Mouse (Mus musculus) liver, embryonic 14.5 days (tissue): ENCODE results near the gene Myo1f. TPM values are rescaled to one million over a fixed set of nuclear protein-coding genes. Genes with fewer than 3 reads are reported as not detected.

Experiments used
- ATAC-seq: fragments of 200-750 bp; cut with Nextera tagmentation; 2 replicates; pipeline ENCODE4 v1.8.0; 2017; ENCODE audit warnings: moderate number of reproducible peaks, mild to moderate bottlenecking, moderate library complexity; ENCODE audit not compliant: insufficient read depth
- DNase-seq, 3 experiments: peaks; one replicate each; pipeline ENCODE4 v3.0.0-alpha.2; 2012 to 2013; ENCODE audit warnings: low read depth in 3 of 3, low spot score in 3 of 3
- H3K27ac ChIP-seq: fragments of 300-500 bp; sonication (generic); 2 replicates; pipeline ENCODE4 v1.5.1; 2014; ENCODE audit warnings: moderate library complexity, mild to moderate bottlenecking, control low read depth, inconsistent platforms
- H3K27me3 ChIP-seq: fragments of 300-500 bp; sonication (generic); 2 replicates; pipeline ENCODE4 v1.6.1; 2014; ENCODE audit warnings: mild to moderate bottlenecking, low read length, moderate library complexity; ENCODE audit not compliant: control insufficient read depth, insufficient read depth
- H3K36me3 ChIP-seq: fragments of 300-500 bp; sonication (generic); replicated peaks from 2 replicates; pipeline ENCODE4 v1.6.1; 2014; ENCODE audit warnings: low read depth; ENCODE audit not compliant: control insufficient read depth, insufficient read depth
- H3K4me1 ChIP-seq, 2 experiments: fragments of 200-500 bp in 1 of 2; fragments of 300-500 bp in 1 of 2; sonication (generic) in 1 of 2; replicated peaks; 2 replicates each; pipeline ENCODE4 v1.6.1; 2012 to 2014; ENCODE audit warnings: antibody characterized with exemption in 1 of 2, inconsistent platforms in 1 of 2, low read length in 1 of 2; ENCODE audit not compliant: control insufficient read depth in 2 of 2, insufficient read depth in 2 of 2
- H3K4me2 ChIP-seq: fragments of 300-500 bp; sonication (generic); 2 replicates; pipeline ENCODE4 v1.6.1; 2014; ENCODE audit warnings: low read depth, mild to moderate bottlenecking, control low read depth, moderate library complexity
- H3K4me3 ChIP-seq, 2 experiments: fragments of 200-500 bp in 1 of 2; fragments of 300-500 bp in 1 of 2; sonication (generic) in 1 of 2; 2 replicates each; pipeline ENCODE4 v1.5.1; 2012 to 2014; ENCODE audit warnings: low read depth in 2 of 2, low read length in 2 of 2, mild to moderate bottlenecking in 2 of 2, control low read depth in 1 of 2, inconsistent platforms in 1 of 2, moderate library complexity in 1 of 2; ENCODE audit not compliant: insufficient read depth in 1 of 2
- H3K9ac ChIP-seq: fragments of 300-500 bp; sonication (generic); replicated peaks from 2 replicates; pipeline ENCODE4 v1.6.1; 2014; ENCODE audit warnings: mild to moderate bottlenecking, control low read depth, moderate library complexity
- H3K9me3 ChIP-seq: fragments of 300-500 bp; sonication (generic); 2 replicates; pipeline ENCODE4 v1.6.1; 2016; ENCODE audit warnings: low read length, mixed read lengths; ENCODE audit not compliant: control insufficient read depth
- CTCF ChIP-seq: IDR thresholded peaks from 2 replicates; pipeline ENCODE4 v1.5.1; 2016; ENCODE audit warnings: antibody characterized with exemption, low read depth, control low read depth
- EP300 ChIP-seq: IDR thresholded peaks from 2 replicates; pipeline ENCODE4 v1.6.1; 2016; ENCODE audit warnings: antibody characterized with exemption, low read depth
- WGBS: fragments of 180-500 bp; shearing (Covaris S2); extraction: QIAGEN DNeasy Blood & Tissue Kit; methylation state at CpG from one replicate; pipeline ENCODE4 v1.1.7; 2014; ENCODE audit not compliant: insufficient replicate concordance; 5-methylcytosine and 5-hydroxymethylcytosine counted together
- polyA plus RNA-seq, 2 experiments: library from polyadenylated mRNA; depleted of rRNA in 1 of 2; stranded (reverse) in 1 of 2; unstranded in 1 of 2; fragments of >200 nt; fragmentation: Nextera tagmentation in 1 of 2; extraction: Ambion mirVana in 1 of 2; gene quantifications; 2 replicates each; pipeline versions ENCODE4 v1.2.1 to v1.2.3; 2012 to 2014

The Myo1f gene
- 3.2 and 4.5 TPM in 2 replicates for polyA plus RNA-seq (2012; rRNA removed)
- 4.7 and 5.9 TPM in 2 replicates for polyA plus RNA-seq (2014; fragmentation: Nextera tagmentation; extraction: Ambion mirVana)

GRCm38 (mm10) chr17:33555223-33555855 is at the start of gene Myo1f:
TSS of gene Myo1f (plus strand) at chr17:33555707.
- Histone ChIP-seq H3K4me2 (peak within 1 kb of the TSS; percentile 13; the same call in 1 of the 2 replicates), H3K27ac (no peak within 1 kb of the TSS), H3K9ac (no peak within 1 kb of the TSS), H3K9me3 (no peaks in the 10 kb centered on the region), H3K27me3 (no peaks in the 10 kb centered on the region), H3K4me3 (peak within 1 kb of the TSS; percentile 8 to 41; a peak in 2 of 4 replicates), H3K36me3 (no peaks in the 10 kb centered on the region), H3K4me1 (no peaks in the 10 kb centered on the region)
- TF ChIP-seq EP300: no peak
- TF ChIP-seq CTCF: no peak
- ATAC-seq (peak; percentile 35; the same call in 1 of the 2 replicates), DNase-seq (no peak)
- WGBS: 12% methylated on average over 6 of the region's 6 CpGs

GRCm38 (mm10) chr17:33508386-33508785 is 47.1 kb upstream of the Myo1f start:
- no peak for TF ChIP-seq EP300
- no peak for TF ChIP-seq CTCF
- no peak for ATAC-seq
- H3K27ac ChIP-seq: no peak overlapping the region
- H3K9me3 ChIP-seq: no peaks in the 10 kb centered on the region
- DNase-seq: no peak
- no peak overlapping the region for H3K9ac ChIP-seq
- no peak overlapping the region for H3K4me3 ChIP-seq
- no peaks in the 10 kb centered on the region for H3K27me3 ChIP-seq
- H3K4me2 ChIP-seq: no peak overlapping the region
- no peaks in the 10 kb centered on the region for H3K36me3 ChIP-seq
- H3K4me1 ChIP-seq: no peaks in the 10 kb centered on the region; a peak in 1 of 4 replicates
- 54% methylated on average over 1 of the region's 1 CpGs for WGBS

GRCm38 (mm10) chr17:33510172-33510571 is 45.3 kb upstream of the Myo1f start:
- no peak overlapping the region for H3K27ac ChIP-seq
- ATAC-seq (no peak), DNase-seq (no peak)
- no peaks in the 10 kb centered on the region for H3K9me3 ChIP-seq
- 60% methylated on average over 5 of the region's 5 CpGs for WGBS
- H3K4me2 ChIP-seq: no peak overlapping the region
- no peak overlapping the region for H3K4me3 ChIP-seq
- no peak overlapping the region for H3K9ac ChIP-seq
- no peaks in the 10 kb centered on the region for H3K4me1 ChIP-seq
- no peaks in the 10 kb centered on the region for H3K36me3 ChIP-seq
- TF ChIP-seq CTCF (no peak), EP300 (no peak)
- H3K27me3 ChIP-seq: no peaks in the 10 kb centered on the region

- no peak for TF ChIP-seq EP300
- TF ChIP-seq CTCF: no peak
- DNase-seq: no peak
- H3K27ac ChIP-seq: no peak overlapping the region
Observed at GRCm38 (mm10) chr17:33512441-33513415, 42.8 kb upstream of the Myo1f start.

GRCm38 (mm10) chr17:33513874-33514273 is 41.6 kb upstream of the Myo1f start:
- H3K4me3 ChIP-seq: no peak overlapping the region
- DNase-seq (no peak), ATAC-seq (no peak)
- no peaks in the 10 kb centered on the region for H3K9me3 ChIP-seq
- no peak overlapping the region for H3K4me2 ChIP-seq
- no peak overlapping the region for H3K9ac ChIP-seq
- TF ChIP-seq CTCF (peak; percentile 58), EP300 (no peak)
- 67% methylated on average over 5 of the region's 5 CpGs for WGBS
- no peaks in the 10 kb centered on the region for H3K4me1 ChIP-seq
- H3K27me3 ChIP-seq: no peaks in the 10 kb centered on the region
- H3K36me3 ChIP-seq: no peaks in the 10 kb centered on the region
- H3K27ac ChIP-seq: no peak overlapping the region

More at GRCm38 (mm10) chr17:33512441-33513415, 42.8 kb upstream of the Myo1f start:
- Histone ChIP-seq H3K9ac (no peak overlapping the region), H3K4me3 (no peak overlapping the region), H3K36me3 (no peaks in the 10 kb centered on the region), H3K9me3 (no peaks in the 10 kb centered on the region), H3K4me2 (no peak overlapping the region), H3K27me3 (no peaks in the 10 kb centered on the region), H3K4me1 (no peaks in the 10 kb centered on the region)
- WGBS: 26% methylated on average over 2 of the region's 2 CpGs
- ATAC-seq: no peak
